Mouse (Mus musculus) neural tube, embryonic 13.5 days (tissue): Measurements from ENCODE around the gene Tdp1. TPM values are rescaled to one million over a fixed set of nuclear protein-coding genes. Genes with fewer than 3 reads are reported as not detected.

Experiments
- ATAC-seq: fragments of 200-750 bp; cut with Nextera tagmentation; 2 replicates; pipeline ENCODE4 v1.8.0; 2017; ENCODE audit warnings: low read depth, mild to moderate bottlenecking, moderate TSS enrichment, moderate library complexity
- H3K27ac ChIP-seq: fragments of 300-500 bp; sonication (generic); replicated peaks from 2 replicates; pipeline ENCODE4 v1.5.1; 2015; ENCODE audit warnings: moderate library complexity, mild to moderate bottlenecking, inconsistent platforms
- H3K27me3 ChIP-seq: fragments of 300-500 bp; sonication (generic); 2 replicates; pipeline ENCODE4 v1.6.1; 2015; ENCODE audit warnings: mild to moderate bottlenecking, inconsistent platforms
- H3K36me3 ChIP-seq: fragments of 300-500 bp; sonication (generic); 2 replicates; pipeline ENCODE4 v1.6.1; 2015; ENCODE audit warnings: mild to moderate bottlenecking, inconsistent platforms
- H3K4me1 ChIP-seq: fragments of 300-500 bp; sonication (generic); replicated peaks from 2 replicates; pipeline ENCODE4 v1.6.1; 2015; ENCODE audit warnings: inconsistent platforms
- H3K4me2 ChIP-seq: fragments of 300-500 bp; sonication (generic); 2 replicates; pipeline ENCODE4 v1.6.1; 2015; ENCODE audit warnings: inconsistent platforms, mild to moderate bottlenecking, moderate library complexity
- H3K4me3 ChIP-seq: fragments of 300-500 bp; sonication (generic); 2 replicates; pipeline ENCODE4 v1.5.1; 2015; ENCODE audit warnings: mild to moderate bottlenecking, inconsistent platforms
- H3K9ac ChIP-seq: fragments of 300-500 bp; sonication (generic); 2 replicates; pipeline ENCODE4 v1.6.1; 2015; ENCODE audit warnings: moderate library complexity, mild to moderate bottlenecking, inconsistent platforms
- H3K9me3 ChIP-seq: fragments of 300-500 bp; sonication (generic); 2 replicates; pipeline ENCODE4 v1.6.1; 2016; ENCODE audit warnings: inconsistent platforms
- WGBS: fragments of 180-500 bp; shearing (Covaris S2); methylation state at CpG from one replicate; pipeline ENCODE4 v1.1.7; 2015; 5-methylcytosine and 5-hydroxymethylcytosine counted together
- polyA plus RNA-seq: library from polyadenylated mRNA; unstranded; fragments of >200 nt; fragmentation: Nextera tagmentation; extraction: Ambion mirVana; gene quantifications from 2 replicates; pipeline ENCODE4 v1.2.1, GENCODE M21; 2015

Tdp1 gene
- polyA plus RNA-seq, 1 experiment from 2014 or later, result 47.1 TPM

DNA sequence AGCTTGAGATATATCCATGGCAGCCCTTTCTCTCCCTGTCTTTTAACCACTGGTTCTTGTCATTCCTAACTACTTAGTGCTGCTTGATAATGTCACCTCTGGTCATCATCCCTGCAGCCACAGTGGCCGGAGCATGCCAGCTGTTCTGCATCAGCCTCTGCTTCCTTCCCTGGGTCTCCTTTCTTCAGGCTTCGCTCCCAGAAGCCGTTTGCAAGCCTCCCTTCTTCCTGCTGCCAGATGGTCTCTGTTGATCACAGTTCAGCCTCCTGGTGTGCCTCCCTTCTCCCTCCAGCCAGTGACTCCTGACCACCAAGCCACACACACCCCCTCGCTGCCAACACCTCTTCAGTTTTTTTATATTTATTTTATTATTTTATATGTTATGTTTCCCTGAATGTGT, 54.2 kb downstream of the Tdp1 start:
- no peak for ATAC-seq
- no peaks in the 10 kb centered on the region for H3K4me1 ChIP-seq
- WGBS, result 86% methylated on average over 4 of the region's 4 CpGs
- no peak overlapping the region for H3K27ac ChIP-seq
- peaks cover 55% of the 10 kb centered on the region for H3K36me3 ChIP-seq
- H3K9me3 ChIP-seq, result no peaks in the 10 kb centered on the region
- H3K4me2 ChIP-seq, result no peak overlapping the region
- no peak overlapping the region for H3K9ac ChIP-seq
- no peaks in the 10 kb centered on the region for H3K27me3 ChIP-seq
- no peak overlapping the region for H3K4me3 ChIP-seq

DNA sequence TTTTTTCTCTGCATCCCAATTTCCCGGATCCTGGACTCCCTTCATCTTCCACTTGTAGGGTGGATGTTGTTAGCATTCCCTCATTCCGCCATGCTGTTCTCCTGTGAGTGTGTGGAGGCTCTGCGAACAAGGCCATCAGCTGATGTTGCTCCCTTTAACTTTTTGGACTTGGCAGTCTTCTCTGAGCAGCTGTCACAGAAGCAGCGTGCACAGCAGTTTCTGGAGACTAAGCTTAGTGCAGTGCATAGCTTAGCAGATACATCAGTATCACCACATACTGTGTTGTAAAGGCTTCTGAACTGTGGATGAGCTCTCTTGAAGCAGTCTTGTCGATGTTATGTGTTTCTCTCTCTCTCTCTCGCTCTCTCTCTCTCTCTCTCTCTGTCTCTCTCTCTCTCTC, 54.9 kb downstream of the Tdp1 start:
- ATAC-seq, result no peak
- Histone ChIP-seq H3K9me3 (no peaks in the 10 kb centered on the region), H3K4me1 (no peaks in the 10 kb centered on the region), H3K27me3 (no peaks in the 10 kb centered on the region), H3K4me3 (no peak overlapping the region), H3K36me3 (peaks cover 53% of the 10 kb centered on the region), H3K27ac (no peak overlapping the region), H3K9ac (no peak overlapping the region), H3K4me2 (no peak overlapping the region)
- WGBS, result 90% methylated on average over 6 of the region's 6 CpGs

DNA sequence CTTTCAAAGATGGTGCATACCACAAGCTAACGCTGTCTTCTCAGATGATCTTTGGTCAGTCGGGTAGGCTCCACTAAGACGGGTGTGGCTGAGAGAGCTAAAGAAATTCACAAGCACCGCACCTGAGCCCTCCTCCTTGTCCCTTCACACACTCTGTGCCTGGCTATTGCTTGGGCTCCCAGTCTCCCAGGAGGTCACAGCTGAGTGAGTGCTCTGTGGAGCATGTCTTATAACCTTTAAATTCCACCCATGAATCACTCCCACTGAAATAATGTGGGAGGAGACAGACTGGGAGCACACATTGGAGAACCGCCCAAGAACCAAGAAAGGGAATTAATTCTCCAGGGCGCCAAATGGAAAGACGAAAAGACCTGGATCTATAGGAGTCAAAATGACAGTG, 56.4 kb downstream of the Tdp1 start:
- ATAC-seq, result 0 out of 2 replicates have a peak, but pooled peaks have one; percentile 59
- H3K9me3 ChIP-seq, result no peaks in the 10 kb centered on the region
- H3K9ac ChIP-seq, result no peak overlapping the region
- no peak overlapping the region for H3K4me2 ChIP-seq
- no peaks in the 10 kb centered on the region for H3K4me1 ChIP-seq
- H3K27me3 ChIP-seq, result no peaks in the 10 kb centered on the region
- H3K27ac ChIP-seq, result no peak overlapping the region
- peaks cover 47% of the 10 kb centered on the region for H3K36me3 ChIP-seq
- H3K4me3 ChIP-seq, result no peak overlapping the region
- 72% methylated on average over 7 of the region's 7 CpGs for WGBS

DNA sequence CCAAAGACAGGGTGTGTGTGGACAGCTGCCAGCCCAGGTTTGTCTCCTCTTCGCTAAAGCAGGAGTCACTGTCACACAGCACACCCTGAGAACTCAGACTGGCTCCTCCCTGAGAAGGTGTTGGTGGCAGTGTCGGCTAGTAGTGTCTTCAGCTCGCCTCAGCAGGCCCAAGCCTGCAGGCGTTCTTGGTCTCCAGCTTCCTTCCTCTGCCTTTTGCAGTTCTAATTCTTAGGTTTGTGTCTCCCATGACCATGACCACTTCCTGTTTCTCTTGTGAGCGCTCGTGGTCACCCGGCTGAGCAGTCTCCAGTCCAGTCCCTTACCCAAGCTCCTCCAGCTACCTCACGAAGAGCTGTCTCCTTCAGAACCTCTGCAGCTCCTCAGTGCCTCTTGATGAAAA, 58.1 kb downstream of the Tdp1 start:
- Histone ChIP-seq H3K9ac (no peak overlapping the region), H3K27ac (no peak overlapping the region), H3K36me3 (peaks cover 51% of the 10 kb centered on the region), H3K4me3 (no peak overlapping the region), H3K4me1 (no peaks in the 10 kb centered on the region), H3K9me3 (no peaks in the 10 kb centered on the region), H3K27me3 (no peaks in the 10 kb centered on the region), H3K4me2 (no peak overlapping the region)
- WGBS, result 82% methylated on average over 8 of the region's 8 CpGs
- no peak for ATAC-seq

DNA sequence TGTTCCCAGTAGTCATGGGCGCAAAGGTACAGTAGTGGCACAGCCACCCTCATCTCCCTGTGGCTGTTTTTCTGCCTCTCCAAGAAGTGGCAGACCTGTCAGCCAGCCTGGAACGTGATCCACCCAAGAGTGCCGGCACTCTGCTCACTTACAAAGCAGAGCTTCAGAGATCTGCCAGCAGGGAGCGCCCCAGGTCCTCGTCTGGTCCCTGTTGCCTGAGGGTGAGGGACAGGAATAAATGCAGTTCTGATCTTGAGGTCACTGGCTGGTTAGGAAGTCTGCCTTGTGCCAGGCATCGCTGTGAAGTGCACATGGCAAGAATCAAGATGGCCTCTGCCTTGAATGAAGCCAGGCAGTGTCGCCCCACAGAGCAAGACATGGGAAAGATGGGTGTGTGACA, 68.6 kb downstream of the Tdp1 start:
- H3K4me1 ChIP-seq, result 0 out of 2 replicates have a peak, but pooled peaks cover 2% of the 10 kb centered on the region
- WGBS, result 64% methylated on average over 7 of the region's 7 CpGs
- H3K4me3 ChIP-seq, result no peak overlapping the region
- peaks cover 21% of the 10 kb centered on the region for H3K36me3 ChIP-seq
- H3K27me3 ChIP-seq, result no peaks in the 10 kb centered on the region
- no peak for ATAC-seq
- H3K27ac ChIP-seq, result no peak overlapping the region
- no peak overlapping the region for H3K9ac ChIP-seq
- no peaks in the 10 kb centered on the region for H3K9me3 ChIP-seq
- H3K4me2 ChIP-seq, result no peak overlapping the region

DNA sequence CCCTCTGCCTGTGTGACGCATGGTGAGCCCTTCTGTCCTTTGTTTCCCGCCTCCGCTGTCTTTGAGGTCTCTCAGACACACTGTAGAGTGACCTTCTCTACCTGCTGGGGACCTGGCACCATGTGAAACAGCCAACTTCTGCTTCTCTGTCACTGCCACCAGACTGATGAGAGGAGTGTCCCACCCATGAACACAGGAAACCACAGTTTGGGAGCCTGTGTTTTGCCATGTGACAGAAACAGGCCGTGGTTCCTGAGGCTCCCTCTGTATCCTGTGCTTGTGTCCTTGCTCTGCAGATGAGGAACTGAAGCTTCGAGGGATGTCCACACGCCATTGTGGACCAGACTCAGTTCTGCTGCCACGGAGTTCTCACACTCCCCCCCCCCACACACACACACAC, 72.1 kb downstream of the Tdp1 start:
- 84% methylated on average over 7 of the region's 7 CpGs for WGBS
- peaks cover 10% of the 10 kb centered on the region for H3K27me3 ChIP-seq
- H3K9ac ChIP-seq, result no peak overlapping the region
- H3K36me3 ChIP-seq, result peaks cover 9% of the 10 kb centered on the region
- H3K27ac ChIP-seq, result no peak overlapping the region
- no peak for ATAC-seq
- H3K4me1 ChIP-seq, result peaks cover 9% of the 10 kb centered on the region; the same call in 1 of the 2 replicates
- H3K9me3 ChIP-seq, result no peaks in the 10 kb centered on the region
- H3K4me2 ChIP-seq, result no peak overlapping the region
- no peak overlapping the region for H3K4me3 ChIP-seq

DNA sequence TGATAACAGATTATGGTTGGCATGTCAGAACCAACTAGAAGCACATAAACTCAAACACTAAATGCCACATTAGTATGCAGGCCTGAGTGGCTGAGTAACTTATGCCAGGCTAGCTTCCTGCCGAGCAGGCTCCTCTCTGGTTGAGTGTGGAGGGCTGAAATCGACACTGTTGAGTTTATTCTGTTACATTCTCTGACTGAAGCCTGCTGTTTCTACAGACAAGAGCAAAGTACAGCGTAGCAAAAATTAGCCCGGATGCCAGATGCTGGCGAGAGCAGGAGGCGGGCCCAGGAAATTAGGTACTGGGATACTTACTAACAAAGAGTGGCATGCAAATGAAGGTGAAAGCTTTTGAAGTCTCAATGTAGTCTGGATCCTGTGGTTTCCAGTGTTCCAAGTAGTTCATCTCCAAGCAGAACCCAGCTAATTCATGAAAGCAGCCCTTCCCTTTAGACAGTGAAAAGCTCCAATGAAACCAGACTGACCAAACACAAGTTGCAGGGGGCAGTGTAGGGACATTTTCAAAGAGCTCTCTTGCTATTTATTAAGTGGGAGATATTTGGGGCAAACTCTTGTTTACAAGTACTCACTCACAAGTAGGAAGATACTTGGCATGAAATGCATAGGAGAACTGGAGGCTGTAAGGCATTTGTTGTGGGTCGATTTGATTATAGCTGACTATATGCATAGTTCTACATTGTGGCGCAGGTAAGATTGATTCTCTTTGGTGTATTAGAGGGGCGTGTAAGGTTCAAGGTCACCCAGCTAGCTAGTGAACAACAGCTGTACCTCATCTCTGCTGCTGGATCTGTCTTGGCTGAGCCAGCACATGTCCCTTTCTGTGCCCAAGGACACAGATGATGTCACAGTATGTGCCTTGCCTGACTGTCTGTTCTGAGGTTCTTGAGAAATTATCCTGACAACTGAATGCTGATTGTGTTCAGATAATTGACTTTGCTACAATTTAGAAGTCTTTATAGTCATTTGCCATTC, 74.0 kb downstream of the Tdp1 start:
- no peaks in the 10 kb centered on the region for H3K9me3 ChIP-seq
- H3K27ac ChIP-seq, result no peak overlapping the region
- 41% methylated on average over 9 of the region's 9 CpGs for WGBS
- no peak overlapping the region for H3K9ac ChIP-seq
- H3K4me1 ChIP-seq, result peaks cover 9% of the 10 kb centered on the region; the same call in 1 of the 2 replicates
- H3K4me3 ChIP-seq, result no peak overlapping the region
- H3K27me3 ChIP-seq, result peaks cover 16% of the 10 kb centered on the region
- 0 out of 2 replicates have a peak, but pooled peaks have one; percentile 32 for ATAC-seq
- H3K4me2 ChIP-seq, result no peak overlapping the region
- peaks cover 9% of the 10 kb centered on the region for H3K36me3 ChIP-seq

DNA sequence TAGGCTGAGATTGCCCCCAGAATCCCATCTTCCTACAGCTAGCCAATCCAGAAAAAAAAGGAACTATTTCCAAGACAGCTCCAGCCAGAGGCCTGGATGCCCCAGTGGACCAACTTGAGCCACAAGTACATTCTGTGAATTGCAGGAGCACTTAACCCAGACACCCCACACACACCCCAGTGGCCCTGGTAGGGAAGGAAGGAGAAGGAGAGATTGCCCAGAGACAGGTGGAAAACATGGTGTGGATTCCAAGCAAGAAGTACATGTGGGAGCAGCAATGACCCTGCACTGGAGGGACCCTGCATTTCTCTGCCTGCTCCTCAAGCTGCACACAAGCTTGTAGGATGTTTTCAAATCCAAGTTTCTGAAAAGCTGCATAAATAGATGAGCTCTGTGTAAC, 75.0 kb downstream of the Tdp1 start:
- H3K27me3 ChIP-seq, result peaks cover 25% of the 10 kb centered on the region
- ATAC-seq, result no peak

DNA sequence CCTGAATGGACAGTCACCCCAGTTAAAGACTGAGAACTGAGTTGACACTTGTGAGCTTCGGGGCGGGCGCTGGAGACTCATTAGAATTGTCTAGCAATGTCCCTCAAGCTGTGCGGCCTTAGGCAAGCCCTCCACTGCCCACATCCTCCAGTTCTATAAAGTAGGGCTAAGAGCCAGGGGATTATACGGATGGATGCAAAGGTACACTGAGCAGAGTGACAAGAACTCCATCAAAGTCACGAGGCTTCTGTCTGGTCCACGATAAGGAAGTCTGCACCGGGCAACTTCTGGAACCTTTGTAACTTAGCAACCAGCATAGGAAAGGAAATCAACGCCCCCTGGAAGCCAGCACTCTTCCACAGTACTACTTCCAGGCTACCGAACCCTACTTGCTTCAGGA, 75.6 kb downstream of the Tdp1 start:
- Histone ChIP-seq H3K27ac (no peak overlapping the region), H3K4me1 (peaks cover 18% of the 10 kb centered on the region), H3K27me3 (peaks cover 31% of the 10 kb centered on the region), H3K4me2 (no peak overlapping the region), H3K9ac (no peak overlapping the region), H3K36me3 (peaks cover 9% of the 10 kb centered on the region), H3K9me3 (no peaks in the 10 kb centered on the region), H3K4me3 (no peak overlapping the region)
- ATAC-seq, result no peak
- 15% methylated on average over 10 of the region's 10 CpGs for WGBS

More for the DNA sequence above, 75.0 kb downstream of the Tdp1 start:
- Histone ChIP-seq H3K36me3 (peaks cover 9% of the 10 kb centered on the region), H3K4me2 (no peak overlapping the region), H3K9ac (no peak overlapping the region), H3K9me3 (no peaks in the 10 kb centered on the region), H3K27ac (no peak overlapping the region), H3K4me3 (no peak overlapping the region), H3K4me1 (peaks cover 12% of the 10 kb centered on the region)

DNA sequence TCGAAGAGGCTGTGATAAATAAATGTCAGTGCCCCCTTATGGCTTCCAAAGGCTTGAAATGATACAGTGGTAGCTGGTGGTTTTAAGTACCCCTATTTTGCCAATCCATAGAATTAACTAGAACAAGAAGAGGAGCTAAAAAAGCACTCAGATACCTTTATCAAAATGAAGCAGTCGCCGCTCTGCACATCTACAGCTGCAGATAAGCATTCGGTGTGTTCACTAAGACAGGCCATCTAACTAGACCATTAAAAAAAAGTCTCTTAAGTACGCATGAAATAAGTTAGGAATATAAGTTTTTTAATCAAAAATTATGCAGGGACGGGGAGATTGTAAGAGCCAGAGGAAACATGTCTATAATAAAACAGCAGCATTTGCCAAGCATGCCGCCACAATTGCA, 76.4 kb downstream of the Tdp1 start:
- H3K9ac ChIP-seq, result no peak overlapping the region
- H3K4me3 ChIP-seq, result no peak overlapping the region
- WGBS, result 88% methylated on average over 7 of the region's 7 CpGs
- peaks cover 25% of the 10 kb centered on the region for H3K4me1 ChIP-seq
- H3K27ac ChIP-seq, result no peak overlapping the region
- H3K4me2 ChIP-seq, result no peak overlapping the region
- H3K9me3 ChIP-seq, result no peaks in the 10 kb centered on the region
- peaks cover 39% of the 10 kb centered on the region for H3K27me3 ChIP-seq
- no peak for ATAC-seq
- H3K36me3 ChIP-seq, result peaks cover 3% of the 10 kb centered on the region

DNA sequence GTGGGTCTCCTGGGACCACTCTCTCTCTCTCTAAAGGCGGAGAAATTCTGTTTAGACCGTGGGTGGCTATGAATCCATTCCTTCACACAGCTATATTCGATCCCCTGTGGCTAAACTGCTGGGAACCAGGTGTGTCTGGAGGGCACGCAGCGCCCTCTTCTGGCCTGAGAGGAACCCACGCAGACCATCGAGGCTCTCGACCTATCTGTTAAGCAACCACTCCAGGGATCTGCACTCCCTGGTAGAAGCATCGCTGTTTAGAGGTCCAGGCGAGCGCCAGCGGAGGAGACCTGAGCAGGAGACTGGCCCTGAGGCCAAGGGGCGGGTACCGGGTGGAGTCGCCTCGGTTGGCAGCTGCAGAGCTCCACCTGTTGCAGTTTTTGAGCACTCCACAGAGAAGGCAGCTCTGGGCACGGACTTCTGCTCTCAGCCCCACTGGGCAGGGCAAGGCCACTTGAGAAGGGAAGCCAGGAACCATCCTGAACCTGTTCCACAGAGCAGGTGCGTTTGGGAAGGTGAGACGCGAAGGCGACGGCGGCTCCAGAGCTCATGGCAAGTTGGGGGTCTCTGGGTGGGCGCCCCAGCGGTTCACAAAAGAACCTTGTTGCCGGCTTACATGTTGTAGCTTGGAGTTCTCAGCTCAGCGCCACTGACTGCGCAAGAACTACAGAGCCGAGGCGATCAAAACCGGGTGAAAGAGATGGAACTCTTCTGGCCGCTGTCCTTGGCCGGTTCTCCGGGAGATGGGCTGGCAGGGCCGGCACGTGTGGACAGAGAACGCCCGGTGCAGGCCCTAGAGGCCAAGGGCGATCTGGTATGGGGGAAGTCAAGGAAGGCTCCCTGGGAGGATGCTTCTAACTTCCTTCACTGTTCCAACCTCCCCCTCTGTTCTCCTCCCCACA, 80.2 kb downstream of the Tdp1 start, which contains the start of gene Kcnk13:
Kcnk13 (plus strand) TSS at position 199 of the 902 bp plus-strand sequence.
- peak within 1 kb of the TSS; percentile 97 for H3K4me2 ChIP-seq
- no peaks in the 10 kb centered on the region for H3K36me3 ChIP-seq
- H3K9ac ChIP-seq, result peak within 1 kb of the TSS; percentile 70
- H3K27ac ChIP-seq, result no peak within 1 kb of the TSS
- peak within 1 kb of the TSS; percentile 53 for H3K4me3 ChIP-seq
- H3K27me3 ChIP-seq, result peaks cover 77% of the 10 kb centered on the region
- H3K9me3 ChIP-seq, result no peaks in the 10 kb centered on the region
- 1% methylated on average over 39 of the region's 39 CpGs for WGBS
- ATAC-seq, result peak; percentile 57; the same call in 1 of the 2 replicates
- peaks cover 36% of the 10 kb centered on the region for H3K4me1 ChIP-seq
